Mouse (Mus musculus) heart, postnatal 0 days (tissue): ENCODE measurements at regions not wholly inside any gene's neighbourhood (a gene's known extent, or its start where the extent isn't known, plus 50 kb on each side); places are given as distances from the start of the nearest gene placed in this dataset.

Experiments
- CTCF ChIP-seq: IDR thresholded peaks from 2 replicates; pipeline ENCODE4 v1.5.1; 2016; ENCODE audit warnings: antibody characterized with exemption, control low read depth, low read depth
- EP300 ChIP-seq: IDR thresholded peaks from 2 replicates; pipeline ENCODE4 v1.6.1; 2016; ENCODE audit warnings: antibody characterized with exemption, low read depth

GRCm38 (mm10) chr5:119136916-119137315, 533.6 kb upstream of the Tbx3 start:
- no peak for TF ChIP-seq CTCF
- TF ChIP-seq EP300, result no peak
